In the genomic region with DNA sequence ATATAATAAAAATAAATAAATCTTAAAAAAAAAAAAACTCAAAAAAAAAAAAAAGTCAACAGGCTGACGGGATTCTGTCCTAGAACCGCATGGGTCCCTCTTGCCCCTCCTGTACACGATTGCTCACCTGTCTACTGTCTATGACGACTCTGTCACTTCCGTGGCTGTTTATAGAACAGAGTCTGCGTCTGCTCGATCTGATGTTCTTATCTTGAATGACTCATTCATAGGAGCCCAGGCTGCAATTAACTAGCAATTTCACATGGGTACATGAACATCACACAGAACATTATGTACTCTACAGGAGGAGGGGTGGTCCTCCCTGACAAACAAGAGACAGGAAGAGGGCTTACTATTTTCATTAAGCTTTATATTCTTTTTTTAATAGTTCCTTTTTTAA, we compare ENCODE assay signal across 1 mouse cellular context.
TF ChIP-seq lines count a peak whose summit lies in the region.

No protein-coding gene starts in this region.

TF ChIP-seq in MEL, 35 proteins besides CTCF, POLR2A, EP300 and RAD21:
- TF ChIP-seq MAX (IDR thresholded peaks at IDR 0.05; ENCODE audit: low read length) (0 out of 2 replicates have a peak, but pooled peaks have one; percentile 26), MYB (IDR thresholded peaks at IDR 0.05; ENCODE audit: low read depth, low read length) (no peak), MYC (IDR thresholded peaks at IDR 0.05; ENCODE audit: low read depth, low read length) (peak; percentile 49; the same call in 1 of the 2 replicates), GATA1 (IDR thresholded peaks at IDR 0.05; ENCODE audit: low read depth, low read length) (peak; percentile 87), ZKSCAN1 (IDR thresholded peaks at IDR 0.05; ENCODE audit: low read depth, low read length) (no peak), ETS1 (IDR thresholded peaks at IDR 0.05; ENCODE audit: low read depth, low read length) (peak; percentile 89), TCF12 (IDR thresholded peaks at IDR 0.05; ENCODE audit: low read depth, low read length) (peak; percentile 40; the same call in 1 of the 2 replicates), ELF1 (IDR thresholded peaks at IDR 0.05; ENCODE audit: low read depth, low read length) (peak; percentile 41; the same call in 1 of the 2 replicates), CHD1 (IDR thresholded peaks at IDR 0.05; ENCODE audit: low read depth, low read length) (no peak), MXI1 (IDR thresholded peaks at IDR 0.05; ENCODE audit: low read depth, low read length) (peak; percentile 41; the same call in 1 of the 2 replicates), TAL1 (IDR thresholded peaks at IDR 0.05; ENCODE audit: low read length) (peak; percentile 24; the same call in 1 of the 2 replicates), JUND (IDR thresholded peaks at IDR 0.05; ENCODE audit: low read depth, low read length) (peak; percentile 94), RCOR1 (IDR thresholded peaks at IDR 0.05; ENCODE audit: low read depth, low read length) (0 out of 2 replicates have a peak, but pooled peaks have one; percentile 35), SIN3A (IDR thresholded peaks at IDR 0.05; ENCODE audit: low read length) (peak; percentile 32; the same call in 1 of the 2 replicates), ZNF384 (IDR thresholded peaks at IDR 0.05; ENCODE audit: low read depth, low read length) (peak; percentile 36; the same call in 1 of the 2 replicates), MEF2A (IDR thresholded peaks at IDR 0.05; ENCODE audit: extremely low read depth, insufficient replicate concordance, low read depth, low read length, poor library complexity, severe bottlenecking) (peak; percentile 84), NRF1 (IDR thresholded peaks at IDR 0.05; ENCODE audit: insufficient read depth, low read depth, low read length, poor library complexity, severe bottlenecking) (peak; percentile 34; the same call in 1 of the 2 replicates), MAFK (IDR thresholded peaks at IDR 0.05; ENCODE audit: borderline replicate concordance, low read depth, low read length) (no peak)
TF ChIP-seq in MEL: peak in this region for 14.
